Mouse (Mus musculus) limb, embryonic 11.5 days (tissue): ENCODE results near the gene Alkbh3. TPM values are rescaled to one million over a fixed set of nuclear protein-coding genes. Genes with fewer than 3 reads are reported as not detected.

Experiments used
- ATAC-seq: fragments of 200-750 bp; cut with Nextera tagmentation; 2 replicates; pipeline ENCODE4 v1.8.0; 2017; ENCODE audit warnings: low read depth; ENCODE audit not compliant: insufficient number of reproducible peaks, low FRiP score, low TSS enrichment
- DNase-seq: peaks from one replicate; pipeline ENCODE4 v3.0.0-alpha.2; 2015; ENCODE audit warnings: low spot score
- H3K27ac ChIP-seq: fragments of 300-500 bp; sonication (generic); replicated peaks from 2 replicates; pipeline ENCODE4 v1.5.1; 2014; ENCODE audit warnings: low read depth, mild to moderate bottlenecking, low read length
- H3K27me3 ChIP-seq: fragments of 300-500 bp; sonication (generic); 2 replicates; pipeline ENCODE4 v1.6.1; 2014; ENCODE audit warnings: mild to moderate bottlenecking, low read length, mixed read lengths; ENCODE audit not compliant: control insufficient read depth, insufficient read depth
- H3K36me3 ChIP-seq: fragments of 300-500 bp; sonication (generic); 2 replicates; pipeline ENCODE4 v1.6.1; 2014; ENCODE audit warnings: mild to moderate bottlenecking, low read length, moderate library complexity, mixed read lengths; ENCODE audit not compliant: control insufficient read depth, insufficient read depth
- H3K4me1 ChIP-seq: fragments of 300-500 bp; sonication (generic); 2 replicates; pipeline ENCODE4 v1.6.1; 2014; ENCODE audit warnings: low read length, mixed read lengths; ENCODE audit not compliant: control insufficient read depth, insufficient read depth
- H3K4me2 ChIP-seq: fragments of 300-500 bp; sonication (generic); 2 replicates; pipeline ENCODE4 v1.6.1; 2014; ENCODE audit warnings: low read depth, mild to moderate bottlenecking, moderate library complexity; ENCODE audit not compliant: severe bottlenecking
- H3K4me3 ChIP-seq: fragments of 300-500 bp; sonication (generic); 2 replicates; pipeline ENCODE4 v1.5.1; 2014; ENCODE audit warnings: low read depth, low read length
- H3K9ac ChIP-seq: fragments of 300-500 bp; sonication (generic); 2 replicates; pipeline ENCODE4 v1.6.1; 2014; ENCODE audit warnings: mild to moderate bottlenecking, low read length
- H3K9me3 ChIP-seq: fragments of 300-500 bp; sonication (generic); 2 replicates; pipeline ENCODE4 v1.6.1; 2016; ENCODE audit warnings: low read length; ENCODE audit not compliant: control insufficient read depth
- WGBS: fragments of 180-500 bp; shearing (Covaris S2); extraction: QIAGEN DNeasy Blood & Tissue Kit; methylation state at CpG from one replicate; pipeline ENCODE4 v1.1.7; 2014; 5-methylcytosine and 5-hydroxymethylcytosine counted together
- polyA plus RNA-seq: library from polyadenylated mRNA; unstranded; fragments of >200 nt; fragmentation: Nextera tagmentation; extraction: Ambion mirVana; gene quantifications from 2 replicates; pipeline ENCODE4 v1.2.1, GENCODE M21; 2014

Gene Alkbh3
- polyA plus RNA-seq, 1 experiment from 2014 or later: 58.2 TPM

- Histone ChIP-seq H3K4me3 (no peak overlapping the region), H3K9ac (no peak overlapping the region), H3K9me3 (no peaks in the 10 kb centered on the region), H3K27me3 (no peaks in the 10 kb centered on the region), H3K4me1 (no peaks in the 10 kb centered on the region), H3K4me2 (no peak overlapping the region), H3K36me3 (no peaks in the 10 kb centered on the region), H3K27ac (no peak overlapping the region)
- 81% methylated on average over 6 of the region's 6 CpGs for WGBS
- no peak for DNase-seq
- ATAC-seq: no peak
Observed at GRCm38 (mm10) chr2:94045411-94046090, 34.9 kb upstream of the Alkbh3 start.

GRCm38 (mm10) chr2:94044174-94044573, 33.6 kb upstream of the Alkbh3 start:
- Histone ChIP-seq H3K4me2 (no peak overlapping the region), H3K4me1 (no peaks in the 10 kb centered on the region), H3K9me3 (no peaks in the 10 kb centered on the region), H3K9ac (no peak overlapping the region), H3K27ac (no peak overlapping the region), H3K27me3 (no peaks in the 10 kb centered on the region), H3K36me3 (no peaks in the 10 kb centered on the region), H3K4me3 (no peak overlapping the region)
- DNase-seq (no peak), ATAC-seq (no peak)
- 88% methylated on average over 2 of the region's 2 CpGs for WGBS

GRCm38 (mm10) chr2:94043662-94044061, 33.1 kb upstream of the Alkbh3 start:
- no peak overlapping the region for H3K4me2 ChIP-seq
- H3K9ac ChIP-seq: no peak overlapping the region
- no peak overlapping the region for H3K4me3 ChIP-seq
- no peaks in the 10 kb centered on the region for H3K36me3 ChIP-seq
- ATAC-seq (no peak), DNase-seq (no peak)
- WGBS: 78% methylated on average over 5 of the region's 5 CpGs
- no peaks in the 10 kb centered on the region for H3K9me3 ChIP-seq
- H3K27ac ChIP-seq: no peak overlapping the region
- H3K4me1 ChIP-seq: no peaks in the 10 kb centered on the region
- no peaks in the 10 kb centered on the region for H3K27me3 ChIP-seq

GRCm38 (mm10) chr2:94042461-94042860, 31.9 kb upstream of the Alkbh3 start:
- Histone ChIP-seq H3K27ac (no peak overlapping the region), H3K27me3 (no peaks in the 10 kb centered on the region), H3K4me1 (no peaks in the 10 kb centered on the region), H3K9me3 (no peaks in the 10 kb centered on the region), H3K4me2 (no peak overlapping the region), H3K9ac (no peak overlapping the region), H3K4me3 (no peak overlapping the region), H3K36me3 (no peaks in the 10 kb centered on the region)
- ATAC-seq (no peak), DNase-seq (no peak)
- WGBS: 90% methylated on average over 3 of the region's 3 CpGs

GRCm38 (mm10) chr2:94040391-94041125, 30.0 kb upstream of the Alkbh3 start:
- Histone ChIP-seq H3K4me3 (no peak overlapping the region), H3K27me3 (no peaks in the 10 kb centered on the region), H3K9me3 (no peaks in the 10 kb centered on the region), H3K4me1 (no peaks in the 10 kb centered on the region), H3K4me2 (no peak overlapping the region), H3K27ac (no peak overlapping the region), H3K9ac (no peak overlapping the region), H3K36me3 (no peaks in the 10 kb centered on the region)
- ATAC-seq (no peak), DNase-seq (no peak)
- WGBS: 92% methylated on average over 5 of the region's 5 CpGs

GRCm38 (mm10) chr2:94035428-94036331, 25.1 kb upstream of the Alkbh3 start:
- no peaks in the 10 kb centered on the region for H3K36me3 ChIP-seq
- no peak for ATAC-seq

GRCm38 (mm10) chr2:94030602-94031001, 20.0 kb upstream of the Alkbh3 start:
- Histone ChIP-seq H3K9me3 (no peaks in the 10 kb centered on the region), H3K4me2 (no peak overlapping the region), H3K27me3 (no peaks in the 10 kb centered on the region), H3K9ac (no peak overlapping the region), H3K4me1 (no peaks in the 10 kb centered on the region), H3K4me3 (no peak overlapping the region), H3K27ac (no peak overlapping the region), H3K36me3 (no peaks in the 10 kb centered on the region)
- DNase-seq: no peak
- ATAC-seq: no peak

More at GRCm38 (mm10) chr2:94035428-94036331, 25.1 kb upstream of the Alkbh3 start:
- DNase-seq: peak; percentile 76
- Histone ChIP-seq H3K4me1 (no peaks in the 10 kb centered on the region), H3K9ac (no peak overlapping the region), H3K4me2 (no peak overlapping the region), H3K27me3 (no peaks in the 10 kb centered on the region), H3K4me3 (no peak overlapping the region), H3K27ac (no peak overlapping the region), H3K9me3 (no peaks in the 10 kb centered on the region)
- 81% methylated on average over 9 of the region's 9 CpGs for WGBS

- no peak overlapping the region for H3K9ac ChIP-seq
- H3K4me2 ChIP-seq: no peak overlapping the region
- 58% methylated on average over 6 of the region's 6 CpGs for WGBS
- H3K27me3 ChIP-seq: no peaks in the 10 kb centered on the region
- DNase-seq (no peak), ATAC-seq (no peak)
- H3K36me3 ChIP-seq: no peaks in the 10 kb centered on the region
- no peaks in the 10 kb centered on the region for H3K9me3 ChIP-seq
- no peak overlapping the region for H3K4me3 ChIP-seq
- no peaks in the 10 kb centered on the region for H3K4me1 ChIP-seq
- no peak overlapping the region for H3K27ac ChIP-seq
Observed at GRCm38 (mm10) chr2:94024637-94025036, 14.0 kb upstream of the Alkbh3 start.
